Mouse (Mus musculus): ENCODE data around the gene Hist1h2br.
"Not testable (repeated sequence)": the region's sequence is repeated elsewhere in the genome, so short reads cannot be mapped to it uniquely, and the experiment has no call there.

Hist1h2br gene

DNA sequence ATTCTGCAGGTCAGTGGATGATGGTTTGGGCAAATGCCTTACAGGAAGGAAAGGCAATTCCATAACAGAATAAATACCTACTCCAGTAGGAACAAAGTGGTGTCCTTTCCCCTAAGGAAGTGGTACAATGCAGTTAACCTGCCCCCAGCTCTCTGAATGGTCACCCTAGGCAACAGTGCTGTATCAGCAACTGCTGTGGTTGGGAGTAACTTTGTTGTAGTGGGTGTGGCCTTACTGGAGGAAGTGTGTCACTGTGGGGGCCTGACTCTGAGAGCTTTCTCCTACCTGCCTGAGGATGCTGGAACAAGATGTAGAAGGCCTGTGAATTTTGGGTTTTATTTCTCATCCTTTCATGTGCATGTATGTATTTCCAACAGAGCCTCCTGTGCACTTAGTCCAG, 12.8 kb downstream of the Hist1h2br start:
- not testable (repeated sequence) for DNase-seq (ENCODE audit: low read depth, low spot score)

DNA sequence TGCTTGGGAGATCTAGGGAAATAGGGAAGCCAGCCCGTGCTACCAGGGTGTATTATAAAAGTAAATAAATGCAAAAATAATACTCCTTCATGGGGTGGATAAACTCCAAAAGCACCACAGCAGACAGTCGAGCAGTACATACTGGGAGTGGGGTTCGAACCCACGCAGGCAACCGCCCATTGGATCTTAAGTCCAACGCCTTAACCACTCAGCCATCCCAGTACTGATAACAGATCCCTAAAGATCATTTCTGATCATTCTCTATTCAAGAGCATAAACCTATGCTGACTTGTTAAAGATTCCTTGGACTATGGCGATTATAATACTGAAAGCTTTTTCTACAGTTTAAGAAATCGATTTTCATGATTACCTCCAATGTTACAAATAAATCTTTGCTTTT, 14.3 kb downstream of the Hist1h2br start:
- DNase-seq (ENCODE audit: low read depth, low spot score) = peak; percentile 16

- not testable (repeated sequence) for DNase-seq (ENCODE audit: low read depth, low spot score)
Measured at GRCm38 (mm10) chr13:21850696-21851095, 17.2 kb downstream of the Hist1h2br start.

- no peak for DNase-seq (ENCODE audit: low read depth, low spot score)
Measured at GRCm38 (mm10) chr13:21852215-21852945, 18.8 kb downstream of the Hist1h2br start.

DNA sequence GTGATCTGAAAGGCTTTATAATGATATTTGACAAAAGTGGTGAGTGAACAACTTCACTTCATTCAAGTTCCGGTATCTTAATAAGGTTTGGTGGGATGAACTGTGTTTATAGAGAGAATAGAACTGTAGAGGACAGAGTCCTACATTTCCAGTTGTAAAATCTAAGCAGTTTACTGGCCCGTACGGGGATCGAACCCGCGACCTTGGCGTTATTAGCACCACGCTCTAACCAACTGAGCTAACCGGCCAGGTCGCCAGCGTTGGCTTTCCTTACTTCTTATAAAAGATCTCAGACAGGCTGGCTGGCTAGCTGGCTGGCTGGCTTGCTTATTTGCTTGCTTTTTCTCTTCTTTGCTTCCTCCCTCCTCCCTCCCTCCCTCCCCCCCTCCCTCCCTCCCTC, 21.6 kb downstream of the Hist1h2br start:
- DNase-seq (ENCODE audit: low read depth, low spot score) = peak; percentile 66

DNA sequence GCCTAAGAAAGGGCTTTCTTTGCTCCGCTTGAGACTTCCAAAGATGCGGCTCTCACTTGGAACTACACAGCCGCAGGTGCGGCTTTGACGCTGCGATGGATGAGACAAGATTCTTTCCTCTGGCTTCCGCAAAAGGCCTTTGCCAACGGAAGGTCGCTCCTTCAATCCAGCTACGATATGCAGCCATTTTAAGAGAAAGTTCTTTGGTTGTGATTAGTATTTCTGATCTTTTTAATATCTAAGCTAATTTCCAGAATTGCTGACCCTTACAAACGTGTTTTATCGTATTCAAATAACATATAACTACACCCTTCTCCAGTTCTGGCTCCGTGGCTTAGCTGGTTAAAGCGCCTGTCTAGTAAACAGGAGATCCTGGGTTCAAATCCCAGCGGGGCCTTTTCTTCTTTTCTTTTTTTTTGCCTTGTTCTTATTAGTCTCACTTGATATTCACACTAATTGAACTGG, 22.2 kb downstream of the Hist1h2br start:
- DNase-seq (ENCODE audit: low read depth, low spot score) = peak; percentile 59

DNA sequence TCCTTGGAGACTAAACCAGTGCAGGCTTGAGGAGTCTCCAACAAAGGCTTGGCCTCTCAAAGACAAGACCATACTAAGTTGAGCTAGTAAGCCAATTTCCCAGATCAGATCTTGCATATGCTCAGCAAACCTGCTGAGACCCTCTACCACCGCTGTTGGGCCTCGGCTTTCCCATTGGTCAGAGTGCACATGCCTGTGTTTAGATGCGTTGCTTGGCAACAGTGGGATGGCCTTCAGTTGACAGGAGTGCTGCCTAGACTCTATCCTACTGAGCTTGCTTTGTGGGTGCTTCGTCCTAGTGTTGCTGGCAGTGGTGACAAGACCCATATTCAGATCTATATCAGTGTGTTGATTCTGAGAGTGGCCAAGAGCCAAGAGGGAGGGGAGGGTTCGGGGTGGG, 28.1 kb downstream of the Hist1h2br start:
- no peak for DNase-seq (ENCODE audit: low read depth, low spot score)

DNA sequence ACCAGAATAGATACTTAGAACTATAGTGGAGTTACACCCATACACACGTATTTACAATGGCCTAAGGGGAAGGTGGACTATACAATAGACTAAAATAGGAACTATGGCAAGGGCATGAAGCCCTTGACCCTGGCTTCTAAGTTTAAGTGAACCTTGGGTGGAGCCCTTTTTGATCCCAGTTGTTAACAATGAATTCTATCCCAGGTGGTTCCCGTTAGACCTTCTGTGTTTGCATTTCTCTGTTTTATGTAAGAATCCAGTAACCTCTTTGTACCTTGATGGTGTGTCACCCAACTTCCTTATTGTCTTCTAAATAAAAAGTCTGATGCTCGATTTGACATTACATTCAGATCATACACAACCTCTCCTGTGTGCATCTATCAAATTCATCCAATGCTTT, 32.0 kb downstream of the Hist1h2br start:
- DNase-seq (ENCODE audit: low read depth, low spot score) = not testable (repeated sequence)

GRCm38 (mm10) chr13:21880735-21881134, 47.2 kb downstream of the Hist1h2br start:
- DNase-seq (ENCODE audit: low read depth, low spot score) = no peak

- DNase-seq (ENCODE audit: low read depth, low spot score) = peak; percentile 55
Measured at GRCm38 (mm10) chr13:21881878-21882669, 48.5 kb downstream of the Hist1h2br start.

- peak; percentile 71 for DNase-seq (ENCODE audit: low read depth, low spot score)
Measured at GRCm38 (mm10) chr13:21882760-21883405, 49.3 kb downstream of the Hist1h2br start.

DNA sequence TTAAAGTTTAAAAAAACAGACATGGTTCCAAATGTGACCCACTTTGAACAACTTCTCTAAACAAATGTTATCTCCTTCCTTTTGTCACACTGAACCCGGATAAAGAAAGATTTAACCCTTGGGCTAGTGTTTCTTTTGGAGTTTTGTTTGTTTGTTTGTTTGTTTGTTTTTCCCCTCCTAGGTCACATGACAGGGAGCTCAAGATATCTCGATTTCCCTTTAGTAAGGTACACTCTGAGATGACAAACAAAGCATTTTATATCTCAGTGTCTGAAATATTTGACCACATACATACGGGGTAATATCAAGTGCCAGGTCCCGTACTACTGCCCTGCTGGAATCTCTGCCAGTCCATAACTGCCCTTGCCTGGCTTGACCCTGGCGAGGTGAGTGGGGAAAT, 49.9 kb downstream of the Hist1h2br start:
- no peak for DNase-seq (ENCODE audit: low read depth, low spot score)

DNA sequence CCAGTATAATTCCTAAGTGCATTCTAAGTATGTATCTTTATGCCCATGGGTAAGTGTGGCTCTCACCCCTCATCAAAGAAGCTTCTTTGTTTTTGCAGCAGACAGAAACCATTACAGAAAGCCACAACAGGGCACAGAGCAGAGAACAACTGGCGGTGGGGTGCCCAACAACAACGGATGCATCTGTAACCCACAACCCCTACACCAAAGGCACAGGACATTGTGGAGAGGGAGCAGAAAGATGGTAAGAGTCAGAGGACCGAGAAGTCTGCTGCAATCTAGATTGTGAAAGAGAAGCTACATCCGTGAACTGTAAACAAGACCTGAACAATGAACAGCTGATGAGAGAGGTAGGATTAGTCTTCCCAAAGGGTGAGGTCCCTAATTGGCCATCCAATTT, 51.0 kb downstream of the Hist1h2br start:
- no peak for DNase-seq (ENCODE audit: low read depth, low spot score)
